Mouse (Mus musculus) forebrain, embryonic 11.5 days (tissue): ENCODE measurements around the gene Adam4. TPM values are rescaled to one million over a fixed set of nuclear protein-coding genes. Genes with fewer than 3 reads are reported as not detected.
"Not testable (repeated sequence)": the region's sequence is repeated elsewhere in the genome, so short reads cannot be mapped to it uniquely, and the experiment has no call there.

ENCODE experiments used
- ATAC-seq: fragments of 200-750 bp; cut with Nextera tagmentation; replicated peaks from 2 replicates; pipeline ENCODE4 v1.8.0; 2017; ENCODE audit warnings: moderate TSS enrichment; ENCODE audit not compliant: low FRiP score
- DNase-seq: peaks from one replicate; pipeline ENCODE4 v3.0.0-alpha.2; 2017; ENCODE audit warnings: low spot score
- H3K27ac ChIP-seq: fragments of 300-500 bp; sonication (generic); 2 replicates; pipeline ENCODE4 v1.5.1; 2014; ENCODE audit warnings: low read depth, low read length
- H3K27me3 ChIP-seq: fragments of 300-500 bp; sonication (generic); 2 replicates; pipeline ENCODE4 v1.6.1; 2014; ENCODE audit warnings: mild to moderate bottlenecking, low read length, mixed read lengths; ENCODE audit not compliant: control insufficient read depth, insufficient read depth
- H3K36me3 ChIP-seq: fragments of 300-500 bp; sonication (generic); 2 replicates; pipeline ENCODE4 v1.6.1; 2014; ENCODE audit warnings: mild to moderate bottlenecking, low read length, moderate library complexity, mixed read lengths; ENCODE audit not compliant: control insufficient read depth, insufficient read depth
- H3K4me1 ChIP-seq: fragments of 300-500 bp; sonication (generic); replicated peaks from 2 replicates; pipeline ENCODE4 v1.6.1; 2014; ENCODE audit warnings: low read length, mixed read lengths; ENCODE audit not compliant: control insufficient read depth, insufficient read depth
- H3K4me2 ChIP-seq: fragments of 300-500 bp; sonication (generic); 2 replicates; pipeline ENCODE4 v1.6.1; 2014; ENCODE audit warnings: low read depth, mild to moderate bottlenecking, low read length, moderate library complexity, mixed read lengths; ENCODE audit not compliant: severe bottlenecking
- H3K4me3 ChIP-seq: fragments of 300-500 bp; sonication (generic); 2 replicates; pipeline ENCODE4 v1.5.1; 2014; ENCODE audit warnings: low read depth, low read length
- H3K9ac ChIP-seq: fragments of 300-500 bp; sonication (generic); 2 replicates; pipeline ENCODE4 v1.6.1; 2014; ENCODE audit warnings: low read length
- H3K9me3 ChIP-seq: fragments of 300-500 bp; sonication (generic); 2 replicates; pipeline ENCODE4 v1.6.1; 2016; ENCODE audit warnings: low read length, mixed read lengths; ENCODE audit not compliant: control insufficient read depth
- whole genome bisulfite sequencing: fragments of 180-500 bp; shearing (Covaris S2); extraction: QIAGEN DNeasy Blood & Tissue Kit; methylation state at CpG from one replicate; pipeline ENCODE4 v1.1.7; 2014; 5-methylcytosine and 5-hydroxymethylcytosine counted together
- polyA plus RNA-seq: library from polyadenylated mRNA; unstranded; fragments of >200 nt; fragmentation: Nextera tagmentation; extraction: Ambion mirVana; gene quantifications from 2 replicates; pipeline ENCODE4 v1.2.1, GENCODE M21; 2014

Adam4 gene
- polyA plus RNA-seq: 0.71 and 0.75 TPM in 2 replicates

- H3K9me3 ChIP-seq: no peaks in the 10 kb centered on the region
- 94% methylated on average over 1 of the region's 1 CpGs for WGBS
- H3K27me3 ChIP-seq: no peaks in the 10 kb centered on the region
- no peaks in the 10 kb centered on the region for H3K4me1 ChIP-seq
- H3K4me2 ChIP-seq: no peak within 1 kb of the TSS
- H3K9ac ChIP-seq: no peak within 1 kb of the TSS
- H3K36me3 ChIP-seq: no peaks in the 10 kb centered on the region
- no peak for ATAC-seq
- no peak for DNase-seq
- H3K4me3 ChIP-seq: no peak within 1 kb of the TSS
- no peak within 1 kb of the TSS for H3K27ac ChIP-seq
These were observed at the start of gene Adam4 for GRCm38 (mm10) chr12:81421846-81422245. TSS of gene Adam4 (minus strand) at chr12:81421946.

GRCm38 (mm10) chr12:81459051-81459450 lies 37.3 kb upstream of the Adam4 start:
- H3K27ac ChIP-seq, ATAC-seq: not testable (repeated sequence)
- 94% methylated on average over 7 of the region's 7 CpGs for WGBS

GRCm38 (mm10) chr12:81438985-81439384 lies 17.2 kb upstream of the Adam4 start:
- H3K4me3 ChIP-seq, H3K4me2 ChIP-seq, H3K9me3 ChIP-seq, H3K36me3 ChIP-seq, H3K9ac ChIP-seq, H3K4me1 ChIP-seq, H3K27me3 ChIP-seq, DNase-seq, H3K27ac ChIP-seq, ATAC-seq: not testable (repeated sequence)
- WGBS: 98% methylated on average over 9 of the region's 9 CpGs

More at GRCm38 (mm10) chr12:81459051-81459450, 37.3 kb upstream of the Adam4 start:
- H3K4me1 ChIP-seq, DNase-seq, H3K9me3 ChIP-seq, H3K9ac ChIP-seq, H3K4me3 ChIP-seq, H3K36me3 ChIP-seq, H3K4me2 ChIP-seq, H3K27me3 ChIP-seq: not testable (repeated sequence)

- H3K4me1 ChIP-seq, H3K36me3 ChIP-seq, H3K4me2 ChIP-seq, H3K9ac ChIP-seq, H3K4me3 ChIP-seq, ATAC-seq, H3K9me3 ChIP-seq, H3K27ac ChIP-seq, H3K27me3 ChIP-seq, DNase-seq: not testable (repeated sequence)
- WGBS: 88% methylated on average over 2 of the region's 2 CpGs
These were observed 13.0 kb upstream of the Adam4 start for GRCm38 (mm10) chr12:81434778-81435177.

- Histone ChIP-seq H3K9me3 (no peaks in the 10 kb centered on the region), H3K4me3 (no peak overlapping the region), H3K36me3 (no peaks in the 10 kb centered on the region), H3K4me2 (no peak overlapping the region), H3K27ac (no peak overlapping the region), H3K9ac (no peak overlapping the region), H3K4me1 (no peaks in the 10 kb centered on the region), H3K27me3 (no peaks in the 10 kb centered on the region)
- no peak for ATAC-seq
- WGBS: 91% methylated on average over 3 of the region's 3 CpGs
- DNase-seq: no peak
These were observed 8.5 kb downstream of the Adam4 start for GRCm38 (mm10) chr12:81413211-81413610.

- Histone ChIP-seq H3K4me3 (no peak overlapping the region), H3K27me3 (no peaks in the 10 kb centered on the region), H3K27ac (no peak overlapping the region), H3K4me2 (no peak overlapping the region), H3K9me3 (no peaks in the 10 kb centered on the region), H3K9ac (no peak overlapping the region), H3K4me1 (no peaks in the 10 kb centered on the region), H3K36me3 (no peaks in the 10 kb centered on the region)
- 90% methylated on average over 3 of the region's 3 CpGs for WGBS
- DNase-seq (no peak), ATAC-seq (no peak)
These were observed 12.8 kb downstream of the Adam4 start for GRCm38 (mm10) chr12:81408966-81409365.

- WGBS: 17% methylated on average over 1 of the region's 1 CpGs
- no peaks in the 10 kb centered on the region for H3K36me3 ChIP-seq
- H3K4me2 ChIP-seq: no peak overlapping the region
- no peak overlapping the region for H3K27ac ChIP-seq
- H3K9ac ChIP-seq: no peak overlapping the region
- H3K4me1 ChIP-seq: no peaks in the 10 kb centered on the region
- no peaks in the 10 kb centered on the region for H3K27me3 ChIP-seq
- H3K4me3 ChIP-seq: no peak overlapping the region
- ATAC-seq (no peak), DNase-seq (peak; percentile 57)
- H3K9me3 ChIP-seq: no peaks in the 10 kb centered on the region
These were observed 19.6 kb downstream of the Adam4 start for GRCm38 (mm10) chr12:81402187-81402586.

- not testable (repeated sequence) for H3K4me3 ChIP-seq, ATAC-seq, H3K9ac ChIP-seq, H3K27me3 ChIP-seq, DNase-seq, H3K4me2 ChIP-seq, H3K4me1 ChIP-seq, H3K9me3 ChIP-seq, H3K27ac ChIP-seq, H3K36me3 ChIP-seq
- 65% methylated on average over 1 of the region's 1 CpGs for WGBS
These were observed 42.4 kb downstream of the Adam4 start, which contains the start of gene Gm4787 for GRCm38 (mm10) chr12:81379364-81379763. TSS of gene Gm4787 (minus strand) at chr12:81379464.
